Mouse (Mus musculus) neural tube, embryonic 14.5 days (tissue): ENCODE measurements around the gene Ly6g6d. TPM values are rescaled to one million over a fixed set of nuclear protein-coding genes. Genes with fewer than 3 reads are reported as not detected.

ENCODE experiments used
- ATAC-seq: fragments of 200-750 bp; cut with Nextera tagmentation; 2 replicates; pipeline ENCODE4 v1.8.0; 2017; ENCODE audit warnings: low read depth, mild to moderate bottlenecking, moderate TSS enrichment, moderate library complexity
- H3K27ac ChIP-seq: fragments of 300-500 bp; sonication (generic); 2 replicates; pipeline ENCODE4 v1.5.1; 2014; ENCODE audit warnings: low read depth, mild to moderate bottlenecking, control low read depth, low read length, moderate library complexity, mixed read lengths
- H3K27me3 ChIP-seq: fragments of 300-500 bp; sonication (generic); 2 replicates; pipeline ENCODE4 v1.6.1; 2014; ENCODE audit warnings: low read length; ENCODE audit not compliant: control insufficient read depth, insufficient read depth
- H3K36me3 ChIP-seq: fragments of 300-500 bp; sonication (generic); 2 replicates; pipeline ENCODE4 v1.6.1; 2014; ENCODE audit warnings: low read length, mixed read lengths; ENCODE audit not compliant: control insufficient read depth, insufficient read depth
- H3K4me1 ChIP-seq: fragments of 300-500 bp; sonication (generic); 2 replicates; pipeline ENCODE4 v1.6.1; 2014; ENCODE audit warnings: low read length; ENCODE audit not compliant: control insufficient read depth, insufficient read depth
- H3K4me2 ChIP-seq: fragments of 300-500 bp; sonication (generic); 2 replicates; pipeline ENCODE4 v1.6.1; 2014; ENCODE audit warnings: mild to moderate bottlenecking, low read depth, low read length, control low read depth
- H3K4me3 ChIP-seq: fragments of 300-500 bp; sonication (generic); 2 replicates; pipeline ENCODE4 v1.5.1; 2014; ENCODE audit warnings: low read depth, low read length, control low read depth, mixed read lengths
- H3K9ac ChIP-seq: fragments of 300-500 bp; sonication (generic); replicated peaks from 2 replicates; pipeline ENCODE4 v1.6.1; 2014; ENCODE audit warnings: low read depth, mild to moderate bottlenecking, control low read depth, low read length, mixed read lengths
- H3K9me3 ChIP-seq: fragments of 300-500 bp; sonication (generic); 2 replicates; pipeline ENCODE4 v1.6.1; 2016; ENCODE audit warnings: low read length; ENCODE audit not compliant: control insufficient read depth
- WGBS: fragments of 180-500 bp; shearing (Covaris S2); extraction: QIAGEN DNeasy Blood & Tissue Kit; methylation state at CpG from one replicate; pipeline ENCODE4 v1.1.7; 2014; 5-methylcytosine and 5-hydroxymethylcytosine counted together
- polyA plus RNA-seq: library from polyadenylated mRNA; unstranded; fragments of >200 nt; fragmentation: Nextera tagmentation; extraction: Ambion mirVana; gene quantifications from 2 replicates; pipeline ENCODE4 v1.2.1, GENCODE M21; 2014

Ly6g6d gene
- polyA plus RNA-seq, 1 experiment from 2014 or later: 0.84 TPM

GRCm38 (mm10) chr17:35032323-35032870 is 45.5 kb downstream of the Ly6g6d start:
- 76% methylated on average over 8 of the region's 8 CpGs for WGBS
- H3K9ac ChIP-seq: no peak overlapping the region
- no peaks in the 10 kb centered on the region for H3K36me3 ChIP-seq
- ATAC-seq: no peak
- no peak overlapping the region for H3K4me3 ChIP-seq
- H3K4me2 ChIP-seq: no peak overlapping the region
- H3K9me3 ChIP-seq: no peaks in the 10 kb centered on the region
- H3K27ac ChIP-seq: no peak overlapping the region
- H3K4me1 ChIP-seq: 0 out of 2 replicates have a peak, but pooled peaks cover 2% of the 10 kb centered on the region
- no peaks in the 10 kb centered on the region for H3K27me3 ChIP-seq

GRCm38 (mm10) chr17:35031880-35032279 is 46.0 kb downstream of the Ly6g6d start:
- H3K27ac ChIP-seq: no peak overlapping the region
- H3K27me3 ChIP-seq: no peaks in the 10 kb centered on the region
- H3K9me3 ChIP-seq: no peaks in the 10 kb centered on the region
- no peak overlapping the region for H3K4me2 ChIP-seq
- no peak overlapping the region for H3K9ac ChIP-seq
- no peak overlapping the region for H3K4me3 ChIP-seq
- no peak for ATAC-seq
- WGBS: 88% methylated on average over 7 of the region's 7 CpGs
- H3K4me1 ChIP-seq: 0 out of 2 replicates have a peak, but pooled peaks cover 2% of the 10 kb centered on the region
- H3K36me3 ChIP-seq: no peaks in the 10 kb centered on the region

GRCm38 (mm10) chr17:35031272-35031671 is 46.6 kb downstream of the Ly6g6d start:
- H3K36me3 ChIP-seq: no peaks in the 10 kb centered on the region
- no peak overlapping the region for H3K4me2 ChIP-seq
- ATAC-seq: no peak
- no peak overlapping the region for H3K4me3 ChIP-seq
- H3K27me3 ChIP-seq: no peaks in the 10 kb centered on the region
- H3K9ac ChIP-seq: no peak overlapping the region
- WGBS: 88% methylated on average over 11 of the region's 11 CpGs
- no peak overlapping the region for H3K27ac ChIP-seq
- no peaks in the 10 kb centered on the region for H3K9me3 ChIP-seq
- 0 out of 2 replicates have a peak, but pooled peaks cover 2% of the 10 kb centered on the region for H3K4me1 ChIP-seq

GRCm38 (mm10) chr17:35029691-35030532 is 48.0 kb downstream of the Ly6g6d start:
- H3K9ac ChIP-seq: no peak overlapping the region; the same call in 1 of the 2 replicates
- H3K36me3 ChIP-seq: no peaks in the 10 kb centered on the region
- no peaks in the 10 kb centered on the region for H3K9me3 ChIP-seq
- no peaks in the 10 kb centered on the region for H3K27me3 ChIP-seq
- H3K27ac ChIP-seq: no peak overlapping the region
- H3K4me3 ChIP-seq: no peak overlapping the region
- ATAC-seq: 0 out of 2 replicates have a peak, but pooled peaks have one; percentile 38
- H3K4me1 ChIP-seq: 0 out of 2 replicates have a peak, but pooled peaks cover 2% of the 10 kb centered on the region
- H3K4me2 ChIP-seq: peak overlapping the region; percentile 35
- WGBS: 27% methylated on average over 19 of the region's 19 CpGs

GRCm38 (mm10) chr17:35028315-35028714 is 49.5 kb downstream of the Ly6g6d start:
- 92% methylated on average over 2 of the region's 2 CpGs for WGBS

GRCm38 (mm10) chr17:35027277-35028068 is 50.4 kb downstream of the Ly6g6d start, which contains the start of gene Sapcd1:
Sapcd1 (minus strand) TSS chr17:35028016.
- Histone ChIP-seq H3K9me3 (no peaks in the 10 kb centered on the region), H3K4me3 (no peak within 1 kb of the TSS), H3K4me2 (no peak within 1 kb of the TSS; the same call in 1 of the 2 replicates), H3K9ac (peak within 1 kb of the TSS; percentile 21; the same call in 1 of the 2 replicates), H3K27ac (peak within 1 kb of the TSS; percentile 3), H3K4me1 (0 out of 2 replicates have a peak, but pooled peaks cover 2% of the 10 kb centered on the region), H3K36me3 (no peaks in the 10 kb centered on the region), H3K27me3 (no peaks in the 10 kb centered on the region)
- 27% methylated on average over 13 of the region's 13 CpGs for WGBS
- peak; percentile 71; the same call in 1 of the 2 replicates for ATAC-seq

More at GRCm38 (mm10) chr17:35028315-35028714, 49.5 kb downstream of the Ly6g6d start:
- Histone ChIP-seq H3K4me2 (no peak overlapping the region), H3K36me3 (no peaks in the 10 kb centered on the region), H3K9me3 (no peaks in the 10 kb centered on the region), H3K27ac (no peak overlapping the region), H3K9ac (no peak overlapping the region), H3K27me3 (no peaks in the 10 kb centered on the region), H3K4me1 (0 out of 2 replicates have a peak, but pooled peaks cover 2% of the 10 kb centered on the region), H3K4me3 (no peak overlapping the region)
- no peak for ATAC-seq

- Histone ChIP-seq H3K27me3 (no peaks in the 10 kb centered on the region), H3K27ac (no peak overlapping the region), H3K4me1 (0 out of 2 replicates have a peak, but pooled peaks cover 2% of the 10 kb centered on the region), H3K36me3 (no peaks in the 10 kb centered on the region), H3K4me2 (no peak overlapping the region), H3K4me3 (no peak overlapping the region), H3K9ac (no peak overlapping the region), H3K9me3 (no peaks in the 10 kb centered on the region)
- no peak for ATAC-seq
- WGBS: 87% methylated on average over 5 of the region's 5 CpGs
These were observed 51.7 kb downstream of the Ly6g6d start for GRCm38 (mm10) chr17:35026206-35026605.

GRCm38 (mm10) chr17:35024691-35025488 is 53.0 kb downstream of the Ly6g6d start:
- 78% methylated on average over 5 of the region's 10 CpGs for WGBS
- no peak overlapping the region for H3K4me3 ChIP-seq
- no peak overlapping the region for H3K4me2 ChIP-seq
- H3K9me3 ChIP-seq: no peaks in the 10 kb centered on the region
- no peak for ATAC-seq
- no peak overlapping the region for H3K27ac ChIP-seq
- H3K4me1 ChIP-seq: 0 out of 2 replicates have a peak, but pooled peaks cover 2% of the 10 kb centered on the region
- H3K9ac ChIP-seq: no peak overlapping the region
- H3K27me3 ChIP-seq: no peaks in the 10 kb centered on the region
- H3K36me3 ChIP-seq: no peaks in the 10 kb centered on the region
